Mouse (Mus musculus) embryonic fibroblast, embryonic 13.5 days (primary cell): ENCODE measurements around the gene Spaca4. TPM values are rescaled to one million over a fixed set of nuclear protein-coding genes. Genes with fewer than 3 reads are reported as not detected.

Source experiments
- H3K27ac ChIP-seq: 2 replicates; pipeline ENCODE4 v1.5.1; 2012; ENCODE audit warnings: low read length, control low read depth, inconsistent platforms; ENCODE audit not compliant: insufficient read depth
- H3K4me1 ChIP-seq: 2 replicates; pipeline ENCODE4 v1.6.1; 2011; ENCODE audit warnings: low read length; ENCODE audit not compliant: control insufficient read depth, insufficient read depth
- H3K4me3 ChIP-seq: 2 replicates; pipeline ENCODE4 v1.5.1; 2011; ENCODE audit warnings: mild to moderate bottlenecking, control low read depth, low read length; ENCODE audit not compliant: insufficient read depth
- CTCF ChIP-seq: IDR thresholded peaks from 2 replicates; pipeline ENCODE4 v1.5.1; 2011; ENCODE audit warnings: mild to moderate bottlenecking, control low read depth, low read length, moderate library complexity, borderline replicate concordance; ENCODE audit not compliant: insufficient read depth
- POLR2A ChIP-seq: IDR thresholded peaks from 2 replicates; pipeline ENCODE4 v1.6.1; 2011; ENCODE audit warnings: low read depth, mild to moderate bottlenecking, control low read depth, low read length, moderate library complexity
- polyA plus RNA-seq: library from polyadenylated mRNA; stranded (reverse); fragments of >200 nt; gene quantifications from 2 replicates; pipeline ENCODE4 v1.2.4, GENCODE M21; 2011; ENCODE audit warnings: low read depth; ENCODE audit not compliant: missing spikeins, insufficient read length

The Spaca4 gene
- polyA plus RNA-seq, 1 experiment, result not detected

- no peak overlapping the region for H3K4me3 ChIP-seq
- no peak for TF ChIP-seq POLR2A
- H3K4me1 ChIP-seq, result peaks cover 20% of the 10 kb centered on the region
- peak overlapping the region; percentile 55; the same call in 1 of the 2 replicates for H3K27ac ChIP-seq
Observed at GRCm38 (mm10) chr7:45749401-45749800, 23.8 kb upstream of the Spaca4 start.

- TF ChIP-seq POLR2A (no peak), CTCF (no peak)
- Histone ChIP-seq H3K27ac (no peak overlapping the region; the same call in 1 of the 2 replicates), H3K4me1 (peaks cover 20% of the 10 kb centered on the region), H3K4me3 (no peak overlapping the region)
Observed at GRCm38 (mm10) chr7:45748110-45748509, 22.5 kb upstream of the Spaca4 start.

- no peak for TF ChIP-seq CTCF
- no peak for TF ChIP-seq POLR2A
- H3K4me1 ChIP-seq, result peaks cover 20% of the 10 kb centered on the region
- H3K27ac ChIP-seq, result no peak overlapping the region
- H3K4me3 ChIP-seq, result no peak overlapping the region
Observed at GRCm38 (mm10) chr7:45747450-45747849, 21.8 kb upstream of the Spaca4 start.

- Histone ChIP-seq H3K4me1 (peaks cover 20% of the 10 kb centered on the region), H3K27ac (no peak overlapping the region), H3K4me3 (no peak overlapping the region)
- TF ChIP-seq CTCF, result peak; percentile 5; the same call in 1 of the 2 replicates
- no peak for TF ChIP-seq POLR2A
Observed at GRCm38 (mm10) chr7:45746518-45746917, 20.9 kb upstream of the Spaca4 start.

GRCm38 (mm10) chr7:45744387-45744786 lies 18.8 kb upstream of the Spaca4 start:
- H3K4me1 ChIP-seq, result peaks cover 13% of the 10 kb centered on the region
- no peak for TF ChIP-seq CTCF
- H3K27ac ChIP-seq, result no peak overlapping the region
- no peak overlapping the region for H3K4me3 ChIP-seq

- Histone ChIP-seq H3K4me1 (no peaks in the 10 kb centered on the region), H3K4me3 (no peak overlapping the region), H3K27ac (no peak overlapping the region)
- TF ChIP-seq CTCF (peak; percentile 49; the same call in 1 of the 2 replicates), POLR2A (no peak)
Observed at GRCm38 (mm10) chr7:45742338-45742737, 16.7 kb upstream of the Spaca4 start.

GRCm38 (mm10) chr7:45741777-45742176 lies 16.2 kb upstream of the Spaca4 start:
- Histone ChIP-seq H3K4me3 (no peak overlapping the region), H3K4me1 (no peaks in the 10 kb centered on the region), H3K27ac (no peak overlapping the region)
- TF ChIP-seq POLR2A, result 0 out of 2 replicates have a peak, but pooled peaks have one; percentile 25
- TF ChIP-seq CTCF, result no peak

GRCm38 (mm10) chr7:45741308-45741707 lies 15.7 kb upstream of the Spaca4 start:
- Histone ChIP-seq H3K4me1 (no peaks in the 10 kb centered on the region), H3K4me3 (no peak overlapping the region), H3K27ac (no peak overlapping the region)
- no peak for TF ChIP-seq CTCF
- TF ChIP-seq POLR2A, result no peak

GRCm38 (mm10) chr7:45739820-45740219 lies 14.2 kb upstream of the Spaca4 start:
- H3K4me1 ChIP-seq, result no peaks in the 10 kb centered on the region
- no peak overlapping the region for H3K4me3 ChIP-seq
- no peak overlapping the region for H3K27ac ChIP-seq
- TF ChIP-seq CTCF (no peak), POLR2A (no peak)

- TF ChIP-seq CTCF (peak; percentile 30; the same call in 1 of the 2 replicates), POLR2A (no peak)
- Histone ChIP-seq H3K27ac (no peak overlapping the region), H3K4me1 (no peaks in the 10 kb centered on the region), H3K4me3 (no peak overlapping the region)
Observed at GRCm38 (mm10) chr7:45739162-45739763, 13.7 kb upstream of the Spaca4 start.
